Mouse (Mus musculus) heart, postnatal 10 days (tissue): ENCODE data around the gene Zbtb42. TPM values are rescaled to one million over a fixed set of nuclear protein-coding genes. Genes with fewer than 3 reads are reported as not detected.
A peak's percentile ranks its signal among the peaks of the same experiment; 100 is the strongest.

Source experiments
- DNase-seq, 2 experiments: peaks; one replicate each; pipeline ENCODE4 v3.0.0; 2021
- intact Hi-C: fragments of 180-260 bp; cut with DNase I; formaldehyde crosslinking; loops from one replicate; pipeline ENCODE4 v1.15.1; 2025
- microRNA-seq, 2 experiments: library from miRNA; unstranded; fragments of <30 nt; microRNA quantifications; one replicate each; pipeline ENCODE4 v1.2.0; 2022
- total RNA-seq, 2 experiments: library from RNA; stranded (reverse); gene quantifications; 2 replicates each; pipeline ENCODE4 v1.2.3; 2021

The Zbtb42 gene
- total RNA-seq, 2 experiments from 2014 or later, result 7.7 to 8.5 TPM

DNA sequence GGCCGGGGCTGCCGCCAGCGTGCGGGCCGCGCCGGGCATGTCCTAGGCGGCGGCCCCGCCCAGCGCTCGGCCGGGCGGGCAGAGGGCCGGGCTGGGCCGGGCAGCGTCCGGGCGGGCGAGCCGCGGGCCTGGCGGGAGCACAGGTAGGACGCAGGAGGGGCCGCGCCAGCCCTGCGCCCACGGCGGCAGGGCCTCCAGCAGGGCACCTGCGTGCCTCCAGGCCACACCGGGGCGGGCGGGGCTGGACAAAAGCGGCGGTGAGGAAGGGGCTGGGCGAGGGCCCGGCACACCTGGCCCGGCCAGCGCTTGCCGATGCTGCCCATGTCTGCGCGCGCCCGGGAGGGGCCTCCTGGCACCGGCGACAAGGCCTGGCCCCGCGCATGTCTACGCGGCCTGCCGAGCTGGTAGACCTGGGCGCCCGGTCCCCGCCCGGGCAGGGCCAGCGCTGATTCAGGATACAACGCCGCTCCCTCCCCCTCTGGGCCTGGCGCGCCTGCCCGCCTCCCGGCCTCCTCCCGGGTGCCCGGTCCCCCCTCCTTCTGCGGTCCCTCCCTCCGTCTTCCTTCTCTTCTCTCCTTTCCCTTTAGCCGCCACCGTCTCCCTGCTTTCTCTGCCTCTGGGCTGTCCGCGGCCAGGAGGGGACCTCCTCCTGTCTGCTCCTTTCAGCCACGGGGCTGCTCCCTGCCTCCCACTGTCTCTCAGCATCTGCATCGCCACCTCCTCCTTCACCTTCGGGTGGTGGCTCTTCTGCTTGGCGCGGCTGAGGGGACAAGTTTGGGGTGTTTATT is 43.8 kb downstream of the Zbtb42 start:
- intact Hi-C loops, result no loop called here
- DNase-seq, result peak; percentile 53 to 61

GRCm38 (mm10) chr12:112723028-112723330 is 44.4 kb downstream of the Zbtb42 start:
- intact Hi-C loops, result no loop called here
- no peak for DNase-seq

DNA sequence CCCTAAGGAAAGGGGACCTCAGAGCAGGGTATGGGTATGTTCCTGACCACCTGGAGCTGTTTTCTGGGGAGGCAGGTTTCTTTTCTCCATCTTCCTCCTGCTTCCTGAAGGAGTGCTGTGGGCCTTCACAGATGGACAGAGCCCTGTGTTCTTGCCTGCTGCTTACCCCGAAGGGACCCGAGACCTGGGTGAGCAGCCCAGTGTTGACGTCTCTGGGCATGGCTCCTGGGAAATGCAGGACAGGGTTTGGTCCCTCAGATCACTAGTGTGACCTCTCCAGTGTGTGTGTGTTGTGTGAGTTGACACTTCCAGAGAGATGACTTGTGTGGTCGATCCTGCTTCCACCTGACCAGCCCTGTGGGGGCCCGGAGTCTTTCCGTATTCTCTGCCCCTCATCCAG is 44.8 kb downstream of the Zbtb42 start:
- intact Hi-C loops, result no loop called here
- no peak for DNase-seq

- peak; percentile 72 to 84 for DNase-seq
Observed at GRCm38 (mm10) chr12:112724077-112724805, 45.6 kb downstream of the Zbtb42 start.

DNA sequence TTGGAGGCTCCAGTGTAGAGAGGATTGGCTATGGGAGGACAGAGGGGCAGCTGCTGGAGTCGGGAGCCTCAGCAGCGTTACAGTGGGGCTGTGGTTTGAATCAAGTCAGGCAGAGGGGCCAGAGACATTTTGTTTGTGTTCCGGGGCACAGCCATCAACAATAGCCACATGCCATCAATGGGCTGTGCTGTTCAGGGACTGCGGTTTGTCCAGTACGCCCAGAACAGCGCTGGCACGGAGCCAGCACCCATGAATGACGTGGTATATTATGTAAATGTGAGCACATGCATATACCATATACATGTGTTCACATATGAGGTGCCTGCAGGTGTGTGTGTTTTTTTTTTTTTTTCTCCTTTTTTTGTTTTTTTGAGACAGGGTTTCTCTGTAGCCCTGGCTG is 49.2 kb downstream of the Zbtb42 start:
- intact Hi-C loops, result no loop called here
- DNase-seq, result no peak

More at GRCm38 (mm10) chr12:112724077-112724805, 45.6 kb downstream of the Zbtb42 start:
- intact Hi-C loops, result no loop called here

DNA sequence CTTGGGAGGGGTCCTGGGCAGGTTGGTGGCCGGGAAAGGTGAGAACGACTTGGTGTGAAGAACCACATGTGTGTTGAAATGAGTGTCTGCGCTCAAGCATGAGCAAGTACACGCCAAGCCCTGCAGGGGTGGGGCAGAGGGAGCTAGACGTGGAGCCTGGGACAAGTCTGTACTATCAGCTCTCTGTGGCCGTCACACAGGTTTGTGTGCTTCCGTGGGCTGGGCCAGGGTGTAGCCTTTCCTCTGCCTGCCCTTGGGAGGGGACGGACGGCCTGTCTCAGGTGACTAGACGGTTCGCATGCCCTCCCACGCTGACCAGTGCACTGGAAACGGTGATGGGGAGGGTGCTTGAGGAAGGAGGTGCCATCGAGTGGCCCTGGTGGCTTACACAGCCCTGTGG is 52.2 kb downstream of the Zbtb42 start:
- DNase-seq, result no peak
- intact Hi-C loops, result no loop called here

Small RNA genes lying within 50 kb of the gene (microRNA-seq; reads per million reads assigned to microRNA genes)
- gene Mir6939, result 1.4 to 1.7 reads per million in 2 experiments

Other genes starting within 250 kb of the Zbtb42 start
- gene A530016L24Rik, start 189.4 kb upstream of the Zbtb42 start, total RNA-seq, result 10 to 100 TPM; 16.5 to 18.5 TPM
- not detected for gene Tmem179, start 162.1 kb upstream of the Zbtb42 start, total RNA-seq
- gene Inf2, start 90.0 kb upstream of the Zbtb42 start, total RNA-seq, result 10 to 100 TPM; 18.4 to 23.3 TPM
- gene Adssl1, start 58.8 kb upstream of the Zbtb42 start, total RNA-seq, result 100 to 1,000 TPM; 129 to 136 TPM
- 10 to 100 TPM; 26.4 to 31.4 TPM for gene Siva1, start 34.1 kb upstream of the Zbtb42 start, total RNA-seq
- 100 to 1,000 TPM; 346 to 355 TPM for gene Akt1, start 3.9 kb upstream of the Zbtb42 start, total RNA-seq
- 10 to 100 TPM; 11.3 to 11.9 TPM for gene Cep170b, start 41.6 kb downstream of the Zbtb42 start, total RNA-seq
- gene Pld4, start 81.8 kb downstream of the Zbtb42 start, total RNA-seq, result 1 to 10 TPM; 5.7 to 5.8 TPM
- 10 to 100 TPM; 13.6 to 17.4 TPM for gene Ahnak2, start 123.8 kb downstream of the Zbtb42 start, total RNA-seq
- gene Clba1, start 130.1 kb downstream of the Zbtb42 start, total RNA-seq, result 1 to 10 TPM; 2.4 to 3.1 TPM
- 10 to 100 TPM; 13.7 to 16.6 TPM for gene Cdca4, start 150.6 kb downstream of the Zbtb42 start, total RNA-seq
- under 1 TPM; 0.17 to 0.19 TPM for gene Gpr132, start 189.4 kb downstream of the Zbtb42 start, total RNA-seq